Mouse (Mus musculus): ENCODE results near the gene Ssbp3. TPM values are rescaled to one million over a fixed set of nuclear protein-coding genes. Genes with fewer than 3 reads are reported as not detected.

Ssbp3 gene
- polyA plus RNA-seq, 1 experiment from 2014 or later, result 43.3 TPM

DNA sequence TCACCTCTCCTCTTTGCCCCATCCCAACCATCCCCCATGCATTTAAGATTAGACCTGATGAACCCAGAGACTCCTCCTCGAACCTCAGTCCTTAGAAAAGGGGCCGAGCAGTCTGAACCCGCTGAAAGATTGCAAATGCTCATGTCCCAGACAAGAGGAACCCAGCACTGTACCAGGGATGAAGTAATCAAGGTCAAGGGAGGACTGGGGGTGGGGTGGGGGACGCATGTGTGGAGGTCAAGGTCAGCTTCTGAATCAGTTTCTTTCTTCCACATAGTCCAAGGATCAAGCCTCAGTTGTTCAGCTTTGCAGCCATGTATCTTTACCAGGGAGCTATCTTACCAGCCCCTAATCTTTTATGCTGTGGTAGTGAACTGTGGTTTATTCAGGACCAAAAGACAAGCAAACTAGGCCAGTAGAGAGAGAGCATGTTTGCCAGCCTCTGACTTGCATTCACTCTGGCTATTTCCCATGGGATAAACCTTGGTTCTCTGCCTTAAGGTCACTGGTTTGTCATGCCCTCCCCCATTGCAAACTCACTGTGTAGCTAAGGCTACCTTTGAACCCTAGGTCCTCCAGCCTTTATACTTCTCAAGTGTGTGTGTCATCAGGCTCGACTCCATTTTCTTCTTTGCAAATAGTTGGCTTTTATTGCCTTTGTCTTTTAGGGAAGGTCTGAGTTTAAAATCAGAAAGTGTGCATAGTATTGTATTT is 109.9 kb downstream of the Ssbp3 start:
- H3K9ac ChIP-seq (ENCODE audit: low read length), result no peak overlapping the region
- no peaks in the 10 kb centered on the region for H3K9me3 ChIP-seq (ENCODE audit: control insufficient read depth, low read length)
- 47% methylated on average over 5 of the region's 5 CpGs for WGBS
- H3K27me3 ChIP-seq (ENCODE audit: control insufficient read depth, insufficient read depth, low read length), result no peaks in the 10 kb centered on the region
- no peak overlapping the region for H3K27ac ChIP-seq (replicated peaks in 1 of 2; ENCODE audit: control insufficient read depth in 1 of 2, insufficient read depth in 1 of 2, low read depth in 2 of 2, low read length in 2 of 2)
- no peak overlapping the region for H3K4me2 ChIP-seq (ENCODE audit: low read length)
- peaks cover 34 to 47% of the 10 kb centered on the region in 2 experiments for H3K4me1 ChIP-seq (ENCODE audit: control insufficient read depth in 2 of 2, insufficient read depth in 2 of 2, low read length in 2 of 2)
- no peak overlapping the region for H3K4me3 ChIP-seq (ENCODE audit: control insufficient read depth in 1 of 2, insufficient read depth in 1 of 2, low read depth in 1 of 2, low read length in 2 of 2)
- no peak for ATAC-seq (ENCODE audit: insufficient number of reproducible peaks, insufficient read depth, low FRiP score, low read depth)
- H3K36me3 ChIP-seq (ENCODE audit: control insufficient read depth, insufficient read depth, low read length), result 0 out of 2 replicates have a peak, but pooled peaks cover 2% of the 10 kb centered on the region

DNA sequence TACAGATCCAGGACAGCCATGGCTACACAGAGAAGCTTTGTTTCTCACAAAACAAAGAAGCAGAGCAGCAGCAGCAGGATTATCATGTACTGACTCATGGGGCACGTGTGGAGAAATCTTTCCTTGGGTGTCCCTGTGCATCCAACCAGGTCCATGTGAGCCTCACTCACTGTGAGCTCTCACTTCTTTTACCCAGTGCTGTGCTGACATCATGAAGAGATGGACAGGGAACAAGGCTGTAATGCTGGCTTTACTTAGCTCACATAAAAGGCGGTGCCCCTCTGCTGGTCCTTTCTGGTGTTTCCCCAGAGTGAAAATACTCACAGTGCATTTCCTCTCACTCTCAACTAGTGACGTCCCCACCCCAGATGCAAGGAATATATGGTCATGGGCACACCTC is 111.0 kb downstream of the Ssbp3 start:
- Histone ChIP-seq H3K9ac (ENCODE audit: low read length) (no peak overlapping the region), H3K27me3 (ENCODE audit: control insufficient read depth, insufficient read depth, low read length) (no peaks in the 10 kb centered on the region), H3K9me3 (ENCODE audit: control insufficient read depth, low read length) (no peaks in the 10 kb centered on the region), H3K27ac (replicated peaks in 1 of 2; ENCODE audit: control insufficient read depth in 1 of 2, insufficient read depth in 1 of 2, low read depth in 2 of 2, low read length in 2 of 2) (no peak overlapping the region), H3K4me1 (ENCODE audit: control insufficient read depth in 2 of 2, insufficient read depth in 2 of 2, low read length in 2 of 2) (peaks cover 28 to 36% of the 10 kb centered on the region in 2 experiments), H3K36me3 (ENCODE audit: control insufficient read depth, insufficient read depth, low read length) (no peaks in the 10 kb centered on the region), H3K4me3 (ENCODE audit: control insufficient read depth in 1 of 2, insufficient read depth in 1 of 2, low read depth in 1 of 2, low read length in 2 of 2) (no peak overlapping the region), H3K4me2 (ENCODE audit: low read length) (no peak overlapping the region)
- 51% methylated on average over 3 of the region's 3 CpGs for WGBS
- ATAC-seq (ENCODE audit: insufficient number of reproducible peaks, insufficient read depth, low FRiP score, low read depth), result no peak

DNA sequence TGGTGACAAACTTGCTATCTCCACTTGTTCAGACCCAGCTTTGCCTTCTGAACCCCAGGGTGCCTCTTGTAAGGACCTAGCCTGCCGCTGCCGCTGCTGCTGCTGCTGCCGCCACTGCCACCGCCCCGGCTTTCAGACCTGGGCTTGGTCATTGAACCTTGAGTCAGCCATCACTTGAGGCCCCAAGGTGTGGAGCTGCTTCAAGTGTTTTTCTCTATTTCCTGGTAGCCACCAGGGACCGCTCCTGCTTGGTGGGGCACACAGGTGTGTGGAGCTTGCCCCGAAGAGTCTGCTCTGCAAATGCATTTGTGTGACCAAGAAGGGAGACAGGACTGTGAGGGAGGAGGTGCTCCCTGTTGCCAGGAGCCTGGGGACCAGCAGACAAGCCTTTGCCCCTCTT is 114.4 kb downstream of the Ssbp3 start:
- Histone ChIP-seq H3K27me3 (ENCODE audit: control insufficient read depth, insufficient read depth, low read length) (no peaks in the 10 kb centered on the region), H3K9ac (ENCODE audit: low read length) (no peak overlapping the region), H3K4me1 (ENCODE audit: control insufficient read depth in 2 of 2, insufficient read depth in 2 of 2, low read length in 2 of 2) (peaks cover 4 to 9% of the 10 kb centered on the region in 2 experiments), H3K4me3 (ENCODE audit: control insufficient read depth in 1 of 2, insufficient read depth in 1 of 2, low read depth in 1 of 2, low read length in 2 of 2) (no peak overlapping the region), H3K36me3 (ENCODE audit: control insufficient read depth, insufficient read depth, low read length) (peaks cover 22% of the 10 kb centered on the region), H3K4me2 (ENCODE audit: low read length) (no peak overlapping the region), H3K27ac (replicated peaks in 1 of 2; ENCODE audit: control insufficient read depth in 1 of 2, insufficient read depth in 1 of 2, low read depth in 2 of 2, low read length in 2 of 2) (no peak overlapping the region), H3K9me3 (ENCODE audit: control insufficient read depth, low read length) (no peaks in the 10 kb centered on the region)
- ATAC-seq (ENCODE audit: insufficient number of reproducible peaks, insufficient read depth, low FRiP score, low read depth), result no peak
- 85% methylated on average over 7 of the region's 7 CpGs for WGBS

DNA sequence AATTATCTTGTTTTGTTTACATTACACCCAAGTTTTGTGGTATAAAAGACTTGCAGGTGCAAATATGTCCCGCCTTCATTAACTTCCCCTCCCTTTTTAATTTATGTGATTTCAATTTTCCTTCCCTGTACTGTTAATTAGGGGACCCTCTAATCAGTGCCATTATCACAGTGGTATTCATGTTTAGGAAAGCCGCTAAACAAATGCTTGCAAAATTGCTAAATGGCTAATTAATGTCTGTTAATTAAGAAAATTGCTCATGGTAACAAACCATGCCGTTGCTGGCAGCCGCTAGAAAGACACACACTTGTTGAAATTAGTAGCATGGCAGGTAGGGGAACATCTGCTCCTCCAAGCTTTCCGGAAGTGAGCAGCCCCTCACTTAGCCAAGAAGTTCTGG is 114.9 kb downstream of the Ssbp3 start:
- no peak overlapping the region for H3K4me2 ChIP-seq (ENCODE audit: low read length)
- H3K36me3 ChIP-seq (ENCODE audit: control insufficient read depth, insufficient read depth, low read length), result peaks cover 26% of the 10 kb centered on the region
- no peak overlapping the region for H3K4me3 ChIP-seq (ENCODE audit: control insufficient read depth in 1 of 2, insufficient read depth in 1 of 2, low read depth in 1 of 2, low read length in 2 of 2)
- H3K9me3 ChIP-seq (ENCODE audit: control insufficient read depth, low read length), result no peaks in the 10 kb centered on the region
- H3K4me1 ChIP-seq (ENCODE audit: control insufficient read depth in 2 of 2, insufficient read depth in 2 of 2, low read length in 2 of 2), result peaks cover 0 to 5% of the 10 kb centered on the region in 2 experiments; a peak in 3 of 4 replicates
- ATAC-seq (ENCODE audit: insufficient number of reproducible peaks, insufficient read depth, low FRiP score, low read depth), result no peak
- no peak overlapping the region for H3K9ac ChIP-seq (ENCODE audit: low read length)
- H3K27me3 ChIP-seq (ENCODE audit: control insufficient read depth, insufficient read depth, low read length), result no peaks in the 10 kb centered on the region
- WGBS, result 91% methylated on average over 5 of the region's 5 CpGs
- H3K27ac ChIP-seq (replicated peaks in 1 of 2; ENCODE audit: control insufficient read depth in 1 of 2, insufficient read depth in 1 of 2, low read depth in 2 of 2, low read length in 2 of 2), result no peak overlapping the region

DNA sequence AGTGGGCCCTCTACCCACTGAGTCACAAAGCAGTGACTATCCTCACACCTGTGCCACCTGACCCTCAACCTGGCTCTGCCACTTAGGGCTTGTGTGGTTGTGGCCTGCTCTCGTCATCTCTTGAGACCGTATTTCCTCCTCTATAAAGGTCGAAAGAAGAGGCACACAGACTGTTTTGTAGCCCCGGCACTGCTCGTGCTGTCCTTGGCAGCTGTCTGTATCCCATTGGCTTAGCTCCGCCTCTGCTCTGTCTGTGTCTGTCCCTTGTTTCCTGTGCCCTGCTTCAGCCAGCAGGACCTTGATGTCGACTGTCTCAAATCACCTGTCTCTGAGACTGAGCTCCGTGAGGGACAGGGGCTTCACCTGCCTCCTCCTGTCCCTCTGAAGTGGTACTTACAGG is 116.0 kb downstream of the Ssbp3 start:
- peaks cover 37% of the 10 kb centered on the region for H3K36me3 ChIP-seq (ENCODE audit: control insufficient read depth, insufficient read depth, low read length)
- 41% methylated on average over 8 of the region's 8 CpGs for WGBS
- H3K9ac ChIP-seq (ENCODE audit: low read length), result no peak overlapping the region
- no peaks in the 10 kb centered on the region for H3K27me3 ChIP-seq (ENCODE audit: control insufficient read depth, insufficient read depth, low read length)
- no peak for ATAC-seq (ENCODE audit: insufficient number of reproducible peaks, insufficient read depth, low FRiP score, low read depth)
- no peak overlapping the region for H3K27ac ChIP-seq (replicated peaks in 1 of 2; ENCODE audit: control insufficient read depth in 1 of 2, insufficient read depth in 1 of 2, low read depth in 2 of 2, low read length in 2 of 2)
- H3K9me3 ChIP-seq (ENCODE audit: control insufficient read depth, low read length), result no peaks in the 10 kb centered on the region
- H3K4me1 ChIP-seq (ENCODE audit: control insufficient read depth in 2 of 2, insufficient read depth in 2 of 2, low read length in 2 of 2), result peaks cover 0 to 3% of the 10 kb centered on the region in 2 experiments; a peak in 2 of 4 replicates
- no peak overlapping the region for H3K4me2 ChIP-seq (ENCODE audit: low read length)
- no peak overlapping the region for H3K4me3 ChIP-seq (ENCODE audit: control insufficient read depth in 1 of 2, insufficient read depth in 1 of 2, low read depth in 1 of 2, low read length in 2 of 2)

DNA sequence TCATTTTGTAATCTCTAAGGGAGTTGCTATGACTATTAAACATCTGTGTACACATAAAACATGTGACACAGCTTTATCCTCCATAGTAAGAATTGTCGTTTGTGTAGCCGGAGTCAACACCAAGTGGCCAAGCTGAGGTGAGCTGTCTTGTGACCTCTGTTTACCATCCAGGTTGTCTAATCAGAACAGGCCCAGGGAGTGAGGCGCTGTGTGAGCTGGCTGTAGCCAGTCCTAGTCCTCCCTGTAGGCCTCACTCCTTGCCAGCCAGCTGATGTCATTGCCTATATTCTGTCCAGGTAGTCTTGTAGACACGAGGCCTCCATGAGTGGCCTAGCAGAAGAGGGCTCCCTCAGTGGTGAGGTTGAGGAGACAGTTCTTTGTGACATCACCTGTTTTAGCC is 125.2 kb downstream of the Ssbp3 start:
- Histone ChIP-seq H3K4me2 (ENCODE audit: low read length) (no peak overlapping the region), H3K4me1 (ENCODE audit: control insufficient read depth in 2 of 2, insufficient read depth in 2 of 2, low read length in 2 of 2) (peaks cover 5 to 8% of the 10 kb centered on the region in 2 experiments; a peak in 2 of 4 replicates), H3K36me3 (ENCODE audit: control insufficient read depth, insufficient read depth, low read length) (peaks cover 94% of the 10 kb centered on the region), H3K4me3 (ENCODE audit: control insufficient read depth in 1 of 2, insufficient read depth in 1 of 2, low read depth in 1 of 2, low read length in 2 of 2) (no peak overlapping the region), H3K27ac (replicated peaks in 1 of 2; ENCODE audit: control insufficient read depth in 1 of 2, insufficient read depth in 1 of 2, low read depth in 2 of 2, low read length in 2 of 2) (no peak overlapping the region), H3K9me3 (ENCODE audit: control insufficient read depth, low read length) (no peaks in the 10 kb centered on the region), H3K9ac (ENCODE audit: low read length) (no peak overlapping the region), H3K27me3 (ENCODE audit: control insufficient read depth, insufficient read depth, low read length) (no peaks in the 10 kb centered on the region)
- 76% methylated on average over 4 of the region's 4 CpGs for WGBS
- ATAC-seq (ENCODE audit: insufficient number of reproducible peaks, insufficient read depth, low FRiP score, low read depth), result no peak

DNA sequence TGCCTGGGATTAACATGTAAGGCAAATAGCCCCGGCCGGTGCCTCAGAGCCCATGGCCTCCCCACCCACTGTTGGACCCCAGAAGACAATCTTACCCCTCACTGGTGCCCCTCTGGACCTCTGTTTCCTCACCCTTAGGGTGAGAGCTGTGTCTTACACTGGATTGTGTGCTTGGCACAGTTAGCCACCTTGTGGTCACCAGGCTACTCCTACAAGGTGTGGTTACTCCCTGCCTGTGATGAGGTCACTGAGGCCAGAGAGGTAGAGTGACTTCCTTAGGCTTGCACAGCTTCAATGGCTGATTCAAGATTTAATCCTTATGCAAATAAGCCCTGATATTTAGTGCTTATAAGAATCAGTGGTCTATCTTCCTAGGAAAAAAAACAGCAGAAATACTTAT is 126.5 kb downstream of the Ssbp3 start:
- Histone ChIP-seq H3K36me3 (ENCODE audit: control insufficient read depth, insufficient read depth, low read length) (peaks cover 94% of the 10 kb centered on the region), H3K27me3 (ENCODE audit: control insufficient read depth, insufficient read depth, low read length) (no peaks in the 10 kb centered on the region), H3K4me2 (ENCODE audit: low read length) (no peak overlapping the region), H3K4me3 (ENCODE audit: control insufficient read depth in 1 of 2, insufficient read depth in 1 of 2, low read depth in 1 of 2, low read length in 2 of 2) (no peak overlapping the region), H3K9me3 (ENCODE audit: control insufficient read depth, low read length) (no peaks in the 10 kb centered on the region), H3K9ac (ENCODE audit: low read length) (no peak overlapping the region), H3K4me1 (ENCODE audit: control insufficient read depth in 2 of 2, insufficient read depth in 2 of 2, low read length in 2 of 2) (peaks cover 5 to 8% of the 10 kb centered on the region in 2 experiments; a peak in 2 of 4 replicates), H3K27ac (replicated peaks in 1 of 2; ENCODE audit: control insufficient read depth in 1 of 2, insufficient read depth in 1 of 2, low read depth in 2 of 2, low read length in 2 of 2) (no peak overlapping the region)
- 0 out of 2 replicates have a peak, but pooled peaks have one; percentile 36 for ATAC-seq (ENCODE audit: insufficient number of reproducible peaks, insufficient read depth, low FRiP score, low read depth)
- 95% methylated on average over 2 of the region's 2 CpGs for WGBS

DNA sequence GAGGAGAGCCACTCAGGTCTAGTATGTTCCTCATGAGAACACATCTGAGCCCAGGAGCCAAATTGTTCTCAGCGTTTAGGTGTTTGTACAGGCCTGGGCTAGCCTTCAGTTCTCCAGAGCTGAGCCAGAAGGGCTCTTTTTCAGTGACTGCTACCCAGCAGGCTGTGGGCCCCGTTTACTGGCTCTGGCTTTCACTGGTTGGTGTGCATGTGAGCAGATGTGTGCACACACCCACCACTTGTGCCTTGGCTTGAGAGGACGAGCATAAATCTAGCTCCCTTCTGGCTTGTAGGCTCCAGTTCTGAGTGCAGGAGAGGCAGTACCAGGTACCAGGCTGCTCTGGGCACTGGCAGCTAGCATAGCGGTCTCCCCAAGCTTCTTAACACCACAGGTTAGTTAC is 127.8 kb downstream of the Ssbp3 start:
- H3K4me3 ChIP-seq (ENCODE audit: control insufficient read depth in 1 of 2, insufficient read depth in 1 of 2, low read depth in 1 of 2, low read length in 2 of 2), result no peak overlapping the region
- 77% methylated on average over 4 of the region's 4 CpGs for WGBS
- H3K36me3 ChIP-seq (ENCODE audit: control insufficient read depth, insufficient read depth, low read length), result peaks cover 88% of the 10 kb centered on the region
- no peak overlapping the region for H3K9ac ChIP-seq (ENCODE audit: low read length)
- H3K4me2 ChIP-seq (ENCODE audit: low read length), result no peak overlapping the region
- H3K27me3 ChIP-seq (ENCODE audit: control insufficient read depth, insufficient read depth, low read length), result no peaks in the 10 kb centered on the region
- H3K9me3 ChIP-seq (ENCODE audit: control insufficient read depth, low read length), result no peaks in the 10 kb centered on the region
- peaks cover 5 to 8% of the 10 kb centered on the region in 2 experiments; a peak in 2 of 4 replicates for H3K4me1 ChIP-seq (ENCODE audit: control insufficient read depth in 2 of 2, insufficient read depth in 2 of 2, low read length in 2 of 2)
- no peak for ATAC-seq (ENCODE audit: insufficient number of reproducible peaks, insufficient read depth, low FRiP score, low read depth)
- 0 out of 4 replicates have a peak overlapping the region, but pooled peaks of 1 of the 2 experiments have one; percentile 33 for H3K27ac ChIP-seq (replicated peaks in 1 of 2; ENCODE audit: control insufficient read depth in 1 of 2, insufficient read depth in 1 of 2, low read depth in 2 of 2, low read length in 2 of 2)

All from heart, embryonic 14.5 days (tissue).